Mouse (Mus musculus) liver, adult (tissue): Measurements from ENCODE around the gene Klhl31.

Experiments
- GATA4 ChIP-seq: IDR thresholded peaks from 2 replicates; pipeline ENCODE4 v1.6.1; 2014; ENCODE audit warnings: mild to moderate bottlenecking, low read length; ENCODE audit not compliant: insufficient replicate concordance

Klhl31 gene

GRCm38 (mm10) chr9:77655181-77655934 lies 19.1 kb downstream of the Klhl31 start:
- no peak for TF ChIP-seq GATA4

- TF ChIP-seq GATA4 = no peak
Observed at GRCm38 (mm10) chr9:77655935-77656288, 19.6 kb downstream of the Klhl31 start.

GRCm38 (mm10) chr9:77662917-77663316 lies 26.6 kb downstream of the Klhl31 start:
- no peak for TF ChIP-seq GATA4

- no peak for TF ChIP-seq GATA4
Observed at GRCm38 (mm10) chr9:77670095-77670494, 33.8 kb downstream of the Klhl31 start.

- no peak for TF ChIP-seq GATA4
Observed at GRCm38 (mm10) chr9:77671004-77671403, 34.7 kb downstream of the Klhl31 start.

GRCm38 (mm10) chr9:77673218-77673617 lies 36.9 kb downstream of the Klhl31 start:
- no peak for TF ChIP-seq GATA4

- no peak for TF ChIP-seq GATA4
Observed at GRCm38 (mm10) chr9:77673986-77674385, 37.7 kb downstream of the Klhl31 start.

GRCm38 (mm10) chr9:77684938-77685337 lies 48.6 kb downstream of the Klhl31 start:
- no peak for TF ChIP-seq GATA4

GRCm38 (mm10) chr9:77685825-77686500 lies 49.7 kb downstream of the Klhl31 start:
- no peak for TF ChIP-seq GATA4

- no peak for TF ChIP-seq GATA4
Observed at GRCm38 (mm10) chr9:77692707-77693106, 56.4 kb downstream of the Klhl31 start.

GRCm38 (mm10) chr9:77693405-77693804 lies 57.1 kb downstream of the Klhl31 start:
- TF ChIP-seq GATA4 = no peak

- no peak for TF ChIP-seq GATA4
Observed at GRCm38 (mm10) chr9:77695586-77695985, 59.3 kb downstream of the Klhl31 start.

GRCm38 (mm10) chr9:77703476-77703875 lies 67.2 kb downstream of the Klhl31 start:
- no peak for TF ChIP-seq GATA4

GRCm38 (mm10) chr9:77704108-77704507 lies 67.8 kb downstream of the Klhl31 start:
- no peak for TF ChIP-seq GATA4

- TF ChIP-seq GATA4 = no peak
Observed at GRCm38 (mm10) chr9:77706515-77706914, 70.2 kb downstream of the Klhl31 start.

GRCm38 (mm10) chr9:77707433-77708139 lies 71.3 kb downstream of the Klhl31 start:
- peak; percentile 56; the same call in 1 of the 2 replicates for TF ChIP-seq GATA4
